Mouse (Mus musculus) lung, postnatal 0 days (tissue): ENCODE results near the gene Podxl2. TPM values are rescaled to one million over a fixed set of nuclear protein-coding genes. Genes with fewer than 3 reads are reported as not detected.

Experiments used
- ATAC-seq: fragments of 200-750 bp; cut with Nextera tagmentation; 2 replicates; pipeline ENCODE4 v1.8.0; 2017; ENCODE audit warnings: moderate library complexity
- DNase-seq: peaks from one replicate; pipeline ENCODE4 v3.0.0-alpha.2; 2016; ENCODE audit warnings: low spot score
- H3K27ac ChIP-seq: fragments of 300-500 bp; sonication (generic); 2 replicates; pipeline ENCODE4 v1.5.1; 2014; ENCODE audit warnings: antibody characterized with exemption, mild to moderate bottlenecking, low read length, mixed read lengths
- H3K27me3 ChIP-seq: fragments of 300-500 bp; sonication (generic); replicated peaks from 2 replicates; pipeline ENCODE4 v1.6.1; 2014; ENCODE audit warnings: low read length, mixed read lengths; ENCODE audit not compliant: insufficient read depth
- H3K36me3 ChIP-seq: fragments of 300-500 bp; sonication (generic); 2 replicates; pipeline ENCODE4 v1.6.1; 2014; ENCODE audit warnings: low read length, mixed read lengths; ENCODE audit not compliant: insufficient read depth
- H3K4me1 ChIP-seq: fragments of 300-500 bp; sonication (generic); 2 replicates; pipeline ENCODE4 v1.6.1; 2014; ENCODE audit warnings: antibody characterized with exemption, low read depth, low read length, mixed read lengths; ENCODE audit not compliant: insufficient read depth
- H3K4me2 ChIP-seq: fragments of 300-500 bp; sonication (generic); replicated peaks from 2 replicates; pipeline ENCODE4 v1.6.1; 2014; ENCODE audit warnings: low read depth, mild to moderate bottlenecking, low read length, moderate library complexity, mixed read lengths
- H3K4me3 ChIP-seq: fragments of 300-500 bp; sonication (generic); 2 replicates; pipeline ENCODE4 v1.5.1; 2014; ENCODE audit warnings: low read depth, low read length
- H3K9ac ChIP-seq: fragments of 300-500 bp; sonication (generic); replicated peaks from 2 replicates; pipeline ENCODE4 v1.6.1; 2014; ENCODE audit warnings: low read depth, mild to moderate bottlenecking
- H3K9me3 ChIP-seq: fragments of 300-500 bp; sonication (generic); 2 replicates; pipeline ENCODE4 v1.6.1; 2016; ENCODE audit warnings: low read length, mixed read lengths
- CTCF ChIP-seq: IDR thresholded peaks from 2 replicates; pipeline ENCODE4 v1.5.1; 2016; ENCODE audit warnings: antibody characterized with exemption, mild to moderate bottlenecking
- EP300 ChIP-seq: IDR thresholded peaks from 2 replicates; pipeline ENCODE4 v1.6.1; 2016; ENCODE audit warnings: antibody characterized with exemption, mild to moderate bottlenecking, control low read depth
- WGBS: fragments of 180-500 bp; shearing (Covaris S2); extraction: QIAGEN DNeasy Blood & Tissue Kit; methylation state at CpG from one replicate; pipeline ENCODE4 v1.1.7; 2014; 5-methylcytosine and 5-hydroxymethylcytosine counted together
- polyA plus RNA-seq: library from polyadenylated mRNA; unstranded; fragments of >200 nt; fragmentation: Nextera tagmentation; extraction: Ambion mirVana; gene quantifications from 2 replicates; pipeline ENCODE4 v1.2.1, GENCODE M21; 2015

Gene Podxl2
- polyA plus RNA-seq, 1 experiment from 2014 or later: 19.1 TPM

GRCm38 (mm10) chr6:88857249-88857648 is 17.6 kb downstream of the Podxl2 start:
- Histone ChIP-seq H3K36me3 (no peaks in the 10 kb centered on the region), H3K9ac (no peak overlapping the region), H3K4me2 (no peak overlapping the region), H3K9me3 (no peaks in the 10 kb centered on the region), H3K4me1 (no peaks in the 10 kb centered on the region), H3K4me3 (no peak overlapping the region), H3K27me3 (no peaks in the 10 kb centered on the region), H3K27ac (no peak overlapping the region)
- no peak for ATAC-seq
- WGBS: 33% methylated on average over 9 of the region's 9 CpGs
- TF ChIP-seq EP300 (no peak), CTCF (peak; percentile 50)
- DNase-seq: no peak

GRCm38 (mm10) chr6:88855636-88856035 is 19.2 kb downstream of the Podxl2 start:
- Histone ChIP-seq H3K9ac (no peak overlapping the region), H3K9me3 (no peaks in the 10 kb centered on the region), H3K4me3 (no peak overlapping the region), H3K4me1 (no peaks in the 10 kb centered on the region), H3K4me2 (no peak overlapping the region), H3K36me3 (no peaks in the 10 kb centered on the region), H3K27me3 (no peaks in the 10 kb centered on the region), H3K27ac (no peak overlapping the region)
- peak; percentile 73 for DNase-seq
- TF ChIP-seq CTCF (peak; percentile 86), EP300 (no peak)
- peak; percentile 66 for ATAC-seq
- WGBS: 15% methylated on average over 5 of the region's 5 CpGs

GRCm38 (mm10) chr6:88854509-88854908 is 20.3 kb downstream of the Podxl2 start:
- Histone ChIP-seq H3K4me3 (no peak overlapping the region), H3K27ac (no peak overlapping the region), H3K9ac (no peak overlapping the region), H3K27me3 (no peaks in the 10 kb centered on the region), H3K4me1 (no peaks in the 10 kb centered on the region), H3K4me2 (no peak overlapping the region), H3K36me3 (no peaks in the 10 kb centered on the region), H3K9me3 (no peaks in the 10 kb centered on the region)
- no peak for DNase-seq
- 77% methylated on average over 5 of the region's 5 CpGs for WGBS
- no peak for ATAC-seq
- TF ChIP-seq CTCF (no peak), EP300 (no peak)

- no peak overlapping the region for H3K27ac ChIP-seq
- H3K9me3 ChIP-seq: no peaks in the 10 kb centered on the region
- no peak overlapping the region for H3K9ac ChIP-seq
- no peaks in the 10 kb centered on the region for H3K36me3 ChIP-seq
- DNase-seq (no peak), ATAC-seq (no peak)
- H3K4me2 ChIP-seq: no peak overlapping the region
- TF ChIP-seq EP300 (no peak), CTCF (no peak)
- WGBS: 80% methylated on average over 7 of the region's 7 CpGs
- H3K4me1 ChIP-seq: no peaks in the 10 kb centered on the region
- H3K27me3 ChIP-seq: no peaks in the 10 kb centered on the region
- H3K4me3 ChIP-seq: no peak overlapping the region
Measured at GRCm38 (mm10) chr6:88850034-88850433, 24.8 kb downstream of the Podxl2 start.

- 0 out of 2 replicates have a peak, but pooled peaks have one; percentile 24 for ATAC-seq
- TF ChIP-seq EP300: no peak
- TF ChIP-seq CTCF: peak; percentile 67
- 43% methylated on average over 4 of the region's 4 CpGs for WGBS
Measured at GRCm38 (mm10) chr6:88849270-88849669, 25.6 kb downstream of the Podxl2 start.

GRCm38 (mm10) chr6:88847571-88847970 is 27.3 kb downstream of the Podxl2 start:
- WGBS: 61% methylated on average over 2 of the region's 2 CpGs
- Histone ChIP-seq H3K9me3 (no peaks in the 10 kb centered on the region), H3K27me3 (no peaks in the 10 kb centered on the region), H3K36me3 (no peaks in the 10 kb centered on the region), H3K27ac (no peak overlapping the region), H3K4me2 (no peak overlapping the region), H3K4me1 (peaks cover 4% of the 10 kb centered on the region), H3K4me3 (no peak overlapping the region), H3K9ac (no peak overlapping the region)
- no peak for DNase-seq
- TF ChIP-seq CTCF (no peak), EP300 (no peak)
- ATAC-seq: no peak

More at GRCm38 (mm10) chr6:88849270-88849669, 25.6 kb downstream of the Podxl2 start:
- no peak for DNase-seq
- Histone ChIP-seq H3K4me2 (no peak overlapping the region), H3K27ac (no peak overlapping the region), H3K4me3 (no peak overlapping the region), H3K9ac (no peak overlapping the region), H3K27me3 (no peaks in the 10 kb centered on the region), H3K36me3 (no peaks in the 10 kb centered on the region), H3K4me1 (no peaks in the 10 kb centered on the region), H3K9me3 (no peaks in the 10 kb centered on the region)

GRCm38 (mm10) chr6:88844901-88845565 is 29.8 kb downstream of the Podxl2 start:
- Histone ChIP-seq H3K9ac (no peak overlapping the region), H3K27me3 (no peaks in the 10 kb centered on the region), H3K4me2 (no peak overlapping the region), H3K4me3 (no peak overlapping the region), H3K36me3 (no peaks in the 10 kb centered on the region), H3K9me3 (no peaks in the 10 kb centered on the region), H3K27ac (no peak overlapping the region), H3K4me1 (peaks cover 11% of the 10 kb centered on the region)
- ATAC-seq (no peak), DNase-seq (no peak)
- no peak for TF ChIP-seq CTCF
- WGBS: 86% methylated on average over 7 of the region's 7 CpGs
